Mouse (Mus musculus) heart, adult 2 months (tissue): Measurements from ENCODE around the gene Trim39. TPM values are rescaled to one million over a fixed set of nuclear protein-coding genes. Genes with fewer than 3 reads are reported as not detected.

Experiments used
- DNase-seq, 2 experiments: peaks; one replicate each; pipeline ENCODE4 v3.0.0; 2021
- H3K27ac ChIP-seq: fragments of 200-600 bp; 2 replicates; pipeline ENCODE4 v1.8.1; 2022
- H3K27me3 ChIP-seq: fragments of 200-500 bp; 2 replicates; pipeline ENCODE4 v1.6.1; 2012; ENCODE audit warnings: mild to moderate bottlenecking, low read length, inconsistent platforms, mixed read lengths; ENCODE audit not compliant: control insufficient read depth, insufficient read depth
- H3K36me3 ChIP-seq: fragments of 200-500 bp; 2 replicates; pipeline ENCODE4 v1.6.1; 2012; ENCODE audit warnings: low read length, inconsistent platforms; ENCODE audit not compliant: control insufficient read depth, insufficient read depth
- H3K4me1 ChIP-seq: fragments of 200-500 bp; 2 replicates; pipeline ENCODE4 v1.6.1; 2011; ENCODE audit warnings: low read length; ENCODE audit not compliant: control insufficient read depth, insufficient read depth
- H3K4me3 ChIP-seq: fragments of 200-600 bp; 2 replicates; pipeline ENCODE4 v1.8.1; 2022
- H3K79me2 ChIP-seq: fragments of 200-500 bp; replicated peaks from 2 replicates; pipeline ENCODE4 v1.6.1; 2012; ENCODE audit warnings: mild to moderate bottlenecking, inconsistent platforms, low read length, moderate library complexity, mixed read lengths; ENCODE audit not compliant: control insufficient read depth, insufficient read depth
- H3K9ac ChIP-seq: fragments of 200-500 bp; 2 replicates; pipeline ENCODE4 v1.6.1; 2012; ENCODE audit warnings: low read depth, mild to moderate bottlenecking, control low read depth, inconsistent platforms, low read length, mixed read lengths
- CTCF ChIP-seq: fragments of 200-600 bp; IDR thresholded peaks from 2 replicates; pipeline ENCODE4 v1.8.1; 2022; ENCODE audit warnings: antibody characterized with exemption, mild to moderate bottlenecking, moderate library complexity
- EP300 ChIP-seq: fragments of 200-500 bp; IDR thresholded peaks from 2 replicates; pipeline ENCODE4 v1.6.1; 2011; ENCODE audit warnings: low read depth, low read length, control low read depth; ENCODE audit not compliant: insufficient read depth
- POLR2A ChIP-seq: fragments of 200-500 bp; IDR thresholded peaks from 2 replicates; pipeline ENCODE4 v1.6.1; 2011; ENCODE audit warnings: mild to moderate bottlenecking, low read depth, low read length, control low read depth; ENCODE audit not compliant: insufficient read depth
- WGBS: fragments of 180-500 bp; shearing (Covaris S2); methylation state at CpG from one replicate; pipeline ENCODE4 v1.1.7; 2018; 5-methylcytosine and 5-hydroxymethylcytosine counted together
- intact Hi-C: fragments of 180-260 bp; cut with DNase I; formaldehyde crosslinking; loops from one replicate; pipeline ENCODE4 v1.15.1; 2025
- polyA plus RNA-seq: library from polyadenylated mRNA; depleted of rRNA; stranded (reverse); fragments of >200 nt; gene quantifications from 2 replicates; pipeline ENCODE4 v1.2.3, GENCODE M21; 2012
- total RNA-seq, 2 experiments: library from RNA; stranded (reverse); gene quantifications; 2 replicates each; pipeline ENCODE4 v1.2.3; 2021

Gene Trim39
- total and polyA plus RNA-seq, 3 experiments = 6.0 to 7.6 (median 6.7) TPM

DNA sequence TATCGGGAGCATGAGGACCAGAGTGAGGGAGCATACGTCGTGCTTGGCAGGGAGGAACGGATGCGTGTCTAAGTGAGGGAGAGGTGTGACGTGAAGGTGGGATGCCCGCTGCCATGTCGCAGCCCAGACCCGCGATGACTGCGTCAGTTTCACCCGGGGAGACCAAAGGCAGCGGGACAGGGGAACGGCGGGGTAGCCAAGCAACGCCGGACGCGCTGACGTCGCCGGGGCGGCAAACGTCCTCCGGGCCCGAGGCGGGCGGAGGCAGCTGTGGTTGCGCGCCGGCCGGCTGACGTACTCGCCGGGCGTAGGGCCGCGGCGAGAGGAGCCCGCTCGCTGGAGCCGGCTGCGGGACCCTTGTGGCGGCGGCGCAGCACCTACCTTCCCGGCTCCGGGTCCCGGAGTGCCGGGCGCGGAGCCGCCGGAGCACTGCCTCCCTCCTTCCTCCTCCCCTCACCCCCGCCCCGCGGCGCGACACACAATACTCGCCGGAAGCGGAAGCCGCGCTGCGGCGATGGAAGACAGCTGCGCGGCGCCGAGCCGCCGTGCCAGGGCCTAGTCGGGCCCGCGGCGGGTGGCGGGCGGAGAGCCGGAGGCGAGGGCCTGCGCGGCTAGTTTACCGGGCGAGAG is 976 bp downstream of the Trim39 start:
- under 1% methylated on average over 82 of the region's 84 CpGs for WGBS
- Histone ChIP-seq H3K27ac (peak overlapping the region; percentile 99), H3K79me2 (peaks cover 3% of the 10 kb centered on the region; the same call in 1 of the 2 replicates), H3K27me3 (no peaks in the 10 kb centered on the region), H3K9ac (peak overlapping the region; percentile 96), H3K4me1 (peaks cover 11% of the 10 kb centered on the region), H3K36me3 (peaks cover 10% of the 10 kb centered on the region), H3K4me3 (peak overlapping the region; percentile 100)
- peak; percentile 95 for DNase-seq
- TF ChIP-seq EP300 (0 out of 2 replicates have a peak, but pooled peaks have one; percentile 21), CTCF (no peak), POLR2A (peak; percentile 47)
- intact Hi-C loops = loop anchor here (10.0 kb wide), 1 partner anchor 1296 kb away; the partner anchor contains the start of genes Hspa1a and Hspa1l

DNA sequence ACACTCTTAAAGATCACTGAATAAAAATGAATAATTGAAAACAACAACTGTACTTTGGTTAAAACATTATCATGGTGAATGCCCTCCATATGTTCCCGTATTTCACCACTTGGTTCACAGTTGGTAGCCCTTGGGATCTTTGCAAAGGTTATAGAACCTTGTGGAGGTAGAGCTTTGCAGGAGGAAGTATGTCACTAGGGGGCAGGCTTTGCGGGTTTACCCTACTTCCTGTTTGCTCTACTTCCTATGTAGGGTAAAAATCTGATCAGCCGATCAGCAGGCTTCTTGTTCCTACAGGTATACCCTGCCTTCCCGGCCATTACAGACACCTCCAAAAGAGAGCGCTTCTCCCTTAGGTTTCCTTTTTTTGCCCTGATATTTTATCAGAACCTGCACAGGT is 6.2 kb downstream of the Trim39 start:
- Histone ChIP-seq H3K36me3 (no peaks in the 10 kb centered on the region; the same call in 1 of the 2 replicates), H3K27ac (no peak overlapping the region), H3K79me2 (no peaks in the 10 kb centered on the region; the same call in 1 of the 2 replicates), H3K4me3 (no peak overlapping the region), H3K9ac (no peak overlapping the region), H3K27me3 (no peaks in the 10 kb centered on the region), H3K4me1 (peaks cover 3% of the 10 kb centered on the region)
- intact Hi-C loops = no loop called here
- peak in 1 of 2 experiments; percentile 20 for DNase-seq
- WGBS = 75% methylated on average over 5 of the region's 5 CpGs
- TF ChIP-seq POLR2A = no peak
- TF ChIP-seq EP300 = no peak
- peak; percentile 46 for TF ChIP-seq CTCF

GRCm38 (mm10) chr17:36264273-36264925 is 7.6 kb downstream of the Trim39 start:
- Histone ChIP-seq H3K9ac (no peak overlapping the region), H3K27ac (no peak overlapping the region), H3K79me2 (no peaks in the 10 kb centered on the region), H3K36me3 (no peaks in the 10 kb centered on the region; the same call in 1 of the 2 replicates), H3K4me1 (no peaks in the 10 kb centered on the region), H3K27me3 (no peaks in the 10 kb centered on the region), H3K4me3 (no peak overlapping the region)
- intact Hi-C loops = no loop called here
- TF ChIP-seq CTCF (no peak), EP300 (no peak), POLR2A (no peak)
- no peak for DNase-seq
- 86% methylated on average over 3 of the region's 3 CpGs for WGBS

DNA sequence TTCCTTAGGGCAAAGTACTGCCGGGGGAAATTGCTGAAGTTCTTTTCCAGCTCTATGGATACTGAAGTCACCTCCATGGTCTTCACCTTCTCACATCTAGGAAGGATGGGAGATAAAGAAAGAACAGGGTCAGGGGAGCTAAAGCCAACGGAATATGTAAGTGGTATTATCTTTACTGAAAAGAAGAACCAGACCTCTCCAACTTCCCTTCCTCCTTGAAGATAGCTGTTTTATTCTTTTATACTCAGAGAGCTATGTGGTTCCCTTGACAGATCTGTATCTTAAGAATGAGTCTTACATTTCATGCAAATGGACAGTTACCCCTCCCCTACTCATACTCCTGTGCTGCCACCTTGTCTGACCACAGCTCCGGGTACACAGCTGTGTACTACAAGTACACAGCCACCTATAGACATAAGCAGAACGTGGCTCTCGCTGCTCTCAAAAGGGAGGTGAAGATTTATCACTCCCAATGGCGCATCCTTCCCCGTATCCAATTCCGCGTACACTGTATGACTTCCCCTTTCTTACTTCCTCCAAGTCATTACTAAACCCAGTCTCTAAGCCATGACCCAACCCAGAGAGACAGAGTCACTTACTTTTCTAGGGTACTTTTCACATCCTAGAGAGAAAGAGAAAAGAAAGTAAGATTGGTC is 10.4 kb downstream of the Trim39 start:
- DNase-seq = no peak
- Histone ChIP-seq H3K4me3 (no peak overlapping the region), H3K27ac (no peak overlapping the region), H3K27me3 (no peaks in the 10 kb centered on the region), H3K36me3 (no peaks in the 10 kb centered on the region; the same call in 1 of the 2 replicates), H3K79me2 (no peaks in the 10 kb centered on the region), H3K4me1 (no peaks in the 10 kb centered on the region), H3K9ac (no peak overlapping the region)
- WGBS = 86% methylated on average over 9 of the region's 9 CpGs
- TF ChIP-seq EP300 = no peak
- no peak for TF ChIP-seq POLR2A
- no peak for TF ChIP-seq CTCF
- intact Hi-C loops = no loop called here

DNA sequence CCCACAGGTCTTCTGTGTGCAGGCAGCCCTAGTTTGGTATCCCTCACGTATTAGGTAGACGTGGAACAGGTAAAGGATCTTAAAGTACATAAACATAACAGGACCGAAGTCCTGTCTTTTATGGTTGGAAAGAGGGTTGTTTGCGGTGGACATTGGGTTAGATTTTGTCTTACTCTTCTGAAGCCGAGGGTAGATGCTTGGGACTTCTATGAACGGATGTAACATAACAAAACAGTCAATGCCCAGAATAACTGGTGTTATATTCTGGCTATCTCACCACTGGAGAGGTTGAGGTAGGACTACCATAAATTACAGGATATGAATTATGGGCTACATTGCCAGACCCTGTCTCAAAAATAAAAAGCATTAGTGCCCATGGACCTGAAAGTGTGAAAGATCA is 14.1 kb downstream of the Trim39 start, which contains the start of gene Rpp21:
Gene Rpp21, minus strand, starts transcription at position 101 of the 400 bp plus-strand sequence.
- Histone ChIP-seq H3K27ac (peak within 1 kb of the TSS; percentile 92), H3K36me3 (no peaks in the 10 kb centered on the region), H3K9ac (peak within 1 kb of the TSS; percentile 81), H3K27me3 (no peaks in the 10 kb centered on the region), H3K79me2 (no peaks in the 10 kb centered on the region), H3K4me3 (peak within 1 kb of the TSS; percentile 74), H3K4me1 (no peaks in the 10 kb centered on the region)
- DNase-seq = no peak
- WGBS = 44% methylated on average over 6 of the region's 6 CpGs
- TF ChIP-seq POLR2A (no peak), CTCF (no peak), EP300 (no peak)
- intact Hi-C loops = no loop called here
